Comparison of ENCODE assay signal across 10 mouse cellular contexts in the genomic region with DNA sequence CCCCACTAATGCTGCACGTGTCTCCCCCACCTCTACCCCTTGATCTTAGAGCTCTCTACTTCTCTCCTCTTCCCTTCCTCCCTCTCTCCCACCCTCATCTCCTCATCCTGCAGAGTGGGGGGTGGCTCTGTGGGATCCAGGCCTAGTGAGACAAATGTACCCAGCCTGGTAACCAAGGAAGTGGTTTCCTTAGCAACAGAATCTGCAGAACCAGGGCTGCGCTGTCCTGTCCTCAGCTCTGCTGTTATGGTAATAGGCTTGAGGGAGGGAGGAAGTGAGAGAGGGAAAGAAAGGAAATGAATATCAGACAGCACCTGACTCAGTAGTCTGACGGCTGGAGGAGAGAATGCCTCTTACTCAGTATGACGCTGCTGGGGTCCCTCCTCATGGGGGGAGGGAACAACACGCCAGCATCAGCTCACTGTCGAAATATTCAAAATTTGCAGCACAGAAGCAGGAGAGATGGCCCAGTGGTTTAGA. TPM values are rescaled to one million over a fixed set of nuclear protein-coding genes. Genes with fewer than 3 reads are reported as not detected.
DNase-seq lines count a peak whose midpoint lies in the region; ATAC-seq and TF ChIP-seq lines count a peak whose summit lies in the region.
"Had no signal": no experiment of that assay in that cellular context is flagged by ENCODE, and none has a peak within 500 bp of the region (broad histone marks: within the 10 kb centered on the region; RNA-seq: fewer than 3 reads in every experiment).

No protein-coding gene starts in this region.

- no peak for TF ChIP-seq POLR2A in kidney, adult 2 months (IDR thresholded peaks at IDR 0.05; ENCODE audit: low read depth, low read length)

- 19% methylated on average over 6 of the region's 6 CpGs for WGBS in intestine, embryonic 14.5 days
- 28% methylated on average over 6 of the region's 6 CpGs for WGBS in intestine, embryonic 16.5 days
- 7% methylated on average over 6 of the region's 6 CpGs for WGBS in forebrain, embryonic 13.5 days
- WGBS in neural tube, embryonic 12.5 days = 9% methylated on average over 6 of the region's 6 CpGs
- 37% methylated on average over 6 of the region's 6 CpGs for WGBS in kidney, adult 2 months

- no peak overlapping the region for H3K27ac ChIP-seq in intestine, embryonic 14.5 days (ENCODE audit: low read depth)
- H3K27ac ChIP-seq in intestine, embryonic 16.5 days (ENCODE audit: low read length) = no peak overlapping the region
- peak overlapping the region; percentile 83 for H3K27ac ChIP-seq in forebrain, embryonic 13.5 days
- H3K27ac ChIP-seq in neural tube, embryonic 12.5 days = 0 out of 2 replicates have a peak overlapping the region, but pooled peaks have one; percentile 32
- no peak overlapping the region for H3K27ac ChIP-seq in kidney, adult 2 months (ENCODE audit: insufficient read depth, low read depth, low read length)
- H3K27ac ChIP-seq: limb, embryonic 15.5 days had no signal

- no peaks in the 10 kb centered on the region for H3K36me3 ChIP-seq in intestine, embryonic 14.5 days (ENCODE audit: control insufficient read depth, insufficient read depth, low read length)
- no peaks in the 10 kb centered on the region for H3K36me3 ChIP-seq in intestine, embryonic 16.5 days (ENCODE audit: control insufficient read depth, insufficient read depth, low read length)
- no peaks in the 10 kb centered on the region for H3K36me3 ChIP-seq in forebrain, embryonic 13.5 days (ENCODE audit: poor library complexity, severe bottlenecking)
- no peaks in the 10 kb centered on the region for H3K36me3 ChIP-seq in neural tube, embryonic 12.5 days
- no peaks in the 10 kb centered on the region for H3K36me3 ChIP-seq in kidney, adult 2 months (ENCODE audit: control insufficient read depth, insufficient read depth, low read length)

- peaks cover 4% of the 10 kb centered on the region; the same call in 1 of the 2 replicates for H3K4me1 ChIP-seq in intestine, embryonic 14.5 days (replicated peaks; ENCODE audit: control insufficient read depth, insufficient read depth, low read length)
- H3K4me1 ChIP-seq in intestine, embryonic 16.5 days (ENCODE audit: control insufficient read depth, insufficient read depth, low read length) = no peaks in the 10 kb centered on the region
- H3K4me1 ChIP-seq in forebrain, embryonic 13.5 days = peaks cover 33% of the 10 kb centered on the region
- H3K4me1 ChIP-seq in neural tube, embryonic 12.5 days = peaks cover 39% of the 10 kb centered on the region
- H3K4me1 ChIP-seq in kidney, adult 2 months (ENCODE audit: control insufficient read depth, insufficient read depth, low read length) = no peaks in the 10 kb centered on the region

- H3K27me3 ChIP-seq in intestine, embryonic 14.5 days (replicated peaks; ENCODE audit: control insufficient read depth, insufficient read depth, low read length) = no peaks in the 10 kb centered on the region
- no peaks in the 10 kb centered on the region for H3K27me3 ChIP-seq in intestine, embryonic 16.5 days (replicated peaks; ENCODE audit: control insufficient read depth, insufficient read depth, low read length)
- no peaks in the 10 kb centered on the region for H3K27me3 ChIP-seq in forebrain, embryonic 13.5 days
- 0 out of 2 replicates have a peak, but pooled peaks cover 4% of the 10 kb centered on the region for H3K27me3 ChIP-seq in neural tube, embryonic 12.5 days (replicated peaks)
- H3K27me3 ChIP-seq in kidney, adult 2 months (replicated peaks; ENCODE audit: control insufficient read depth, insufficient read depth, low read length) = no peaks in the 10 kb centered on the region
- H3K27me3 ChIP-seq: limb, embryonic 15.5 days had no signal

- DNase-seq in intestine, embryonic 14.5 days (ENCODE audit: low spot score) = no peak
- peak; percentile 94 for DNase-seq in layer of hippocampus, adult 9-11 months
- no peak for DNase-seq in gastrocnemius, postnatal 10 days
- DNase-seq in kidney, adult 2 months = no peak
- DNase-seq in cerebellum, postnatal 4 days (ENCODE audit: low spot score in 2 of 2) = no peak

- no peak overlapping the region for H3K9ac ChIP-seq in intestine, embryonic 14.5 days (ENCODE audit: low read length)
- no peak overlapping the region for H3K9ac ChIP-seq in intestine, embryonic 16.5 days (ENCODE audit: low read depth, low read length)
- H3K9ac ChIP-seq in forebrain, embryonic 13.5 days = peak overlapping the region; percentile 12; the same call in 1 of the 2 replicates
- H3K9ac ChIP-seq in neural tube, embryonic 12.5 days = no peak overlapping the region
- H3K9ac ChIP-seq: limb, embryonic 15.5 days had no signal

- peak; percentile 71; the same call in 1 of the 2 replicates for ATAC-seq in intestine, embryonic 14.5 days (replicated peaks; ENCODE audit: low FRiP score, low TSS enrichment, low read depth)
- ATAC-seq in intestine, embryonic 16.5 days = no peak
- ATAC-seq in forebrain, embryonic 13.5 days = peak; percentile 92
- peak; percentile 90 for ATAC-seq in neural tube, embryonic 12.5 days (ENCODE audit: low FRiP score, low read depth)

- no peak overlapping the region for H3K4me2 ChIP-seq in intestine, embryonic 14.5 days (ENCODE audit: low read length)
- no peak overlapping the region for H3K4me2 ChIP-seq in intestine, embryonic 16.5 days (ENCODE audit: low read depth, low read length)
- H3K4me2 ChIP-seq in forebrain, embryonic 13.5 days = peak overlapping the region; percentile 2; the same call in 1 of the 2 replicates
- H3K4me2 ChIP-seq in neural tube, embryonic 12.5 days (replicated peaks) = peak overlapping the region; percentile 12; the same call in 1 of the 2 replicates
- H3K4me2 ChIP-seq: limb, embryonic 15.5 days had no signal

- H3K9me3 ChIP-seq in intestine, embryonic 14.5 days (ENCODE audit: control insufficient read depth, low read length) = 0 out of 2 replicates have a peak, but pooled peaks cover 3% of the 10 kb centered on the region
- no peaks in the 10 kb centered on the region for H3K9me3 ChIP-seq in intestine, embryonic 16.5 days (ENCODE audit: control insufficient read depth, low read length)
- no peaks in the 10 kb centered on the region for H3K9me3 ChIP-seq in forebrain, embryonic 13.5 days (replicated peaks)
- H3K9me3 ChIP-seq in neural tube, embryonic 12.5 days = no peaks in the 10 kb centered on the region
- H3K9me3 ChIP-seq: limb, embryonic 15.5 days had no signal

- H3K4me3 ChIP-seq in intestine, embryonic 14.5 days (ENCODE audit: low read depth, low read length) = no peak overlapping the region
- no peak overlapping the region for H3K4me3 ChIP-seq in intestine, embryonic 16.5 days (ENCODE audit: low read length)
- no peak overlapping the region for H3K4me3 ChIP-seq in forebrain, embryonic 13.5 days
- no peak overlapping the region for H3K4me3 ChIP-seq in neural tube, embryonic 12.5 days
- no peak overlapping the region for H3K4me3 ChIP-seq in kidney, adult 2 months (ENCODE audit: insufficient read depth, low read depth, low read length)
- H3K4me3 ChIP-seq: limb, embryonic 15.5 days had no signal

- TF ChIP-seq CTCF in kidney, adult 2 months (conservative IDR thresholded peaks at IDR 0.05; ENCODE audit: insufficient read depth, insufficient read length, low read depth, low read length) = no peak

RNA-seq across cellular contexts. Expression of a gene that starts 58.4 kb away (rescaled TPM):
- polyA plus RNA-seq in intestine, embryonic 14.5 days (2014; fragmentation: Nextera tagmentation; extraction: Ambion mirVana) = 1.6 and 2.4 TPM in 2 replicates
- 1.3 and 2.3 TPM in 2 replicates for polyA plus RNA-seq in intestine, embryonic 16.5 days (2015; fragmentation: Nextera tagmentation; extraction: Ambion mirVana)
- polyA plus RNA-seq in forebrain, embryonic 13.5 days (2015; fragmentation: Nextera tagmentation; extraction: Ambion mirVana) = 1.1 and 1.3 TPM in 2 replicates
- 2.2 and 2.3 TPM in 2 replicates for polyA plus RNA-seq in neural tube, embryonic 12.5 days (2016; fragmentation: Nextera tagmentation; extraction: Ambion mirVana)
- 10 to 100 TPM; 13.7 to 15.2 TPM for total RNA-seq in gastrocnemius, postnatal 10 days (2021)
- 18.2 and 19.4 TPM in 2 replicates for polyA plus RNA-seq in kidney, adult 2 months (2012; rRNA removed)
- total RNA-seq: MEL had no signal

Comparison
In these comparisons a context has a peak if more than half of its experiments do, and no peak if none do; other contexts are left out.
1. H3K27ac ChIP-seq: peak in forebrain, embryonic 13.5 days (single experiment) and neural tube, embryonic 12.5 days (single experiment); none in intestine, embryonic 14.5 days (single experiment), intestine, embryonic 16.5 days (single experiment) and kidney, adult 2 months (single experiment).
2. H3K4me2 ChIP-seq: peak in forebrain, embryonic 13.5 days (single experiment) and neural tube, embryonic 12.5 days (single experiment); none in intestine, embryonic 14.5 days (single experiment) and intestine, embryonic 16.5 days (single experiment).